Mouse (Mus musculus) heart, adult 2 months (tissue): ENCODE data around the gene Anxa9. TPM values are rescaled to one million over a fixed set of nuclear protein-coding genes. Genes with fewer than 3 reads are reported as not detected.

Source experiments
- DNase-seq, 2 experiments: peaks; one replicate each; pipeline ENCODE4 v3.0.0; 2021
- H3K27ac ChIP-seq: fragments of 200-600 bp; 2 replicates; pipeline ENCODE4 v1.8.1; 2022
- H3K27me3 ChIP-seq: fragments of 200-500 bp; 2 replicates; pipeline ENCODE4 v1.6.1; 2012; ENCODE audit warnings: mild to moderate bottlenecking, low read length, inconsistent platforms, mixed read lengths; ENCODE audit not compliant: control insufficient read depth, insufficient read depth
- H3K36me3 ChIP-seq: fragments of 200-500 bp; 2 replicates; pipeline ENCODE4 v1.6.1; 2012; ENCODE audit warnings: low read length, inconsistent platforms; ENCODE audit not compliant: control insufficient read depth, insufficient read depth
- H3K4me1 ChIP-seq: fragments of 200-500 bp; 2 replicates; pipeline ENCODE4 v1.6.1; 2011; ENCODE audit warnings: low read length; ENCODE audit not compliant: control insufficient read depth, insufficient read depth
- H3K4me3 ChIP-seq: fragments of 200-600 bp; 2 replicates; pipeline ENCODE4 v1.8.1; 2022
- H3K79me2 ChIP-seq: fragments of 200-500 bp; replicated peaks from 2 replicates; pipeline ENCODE4 v1.6.1; 2012; ENCODE audit warnings: mild to moderate bottlenecking, inconsistent platforms, low read length, moderate library complexity, mixed read lengths; ENCODE audit not compliant: control insufficient read depth, insufficient read depth
- H3K9ac ChIP-seq: fragments of 200-500 bp; 2 replicates; pipeline ENCODE4 v1.6.1; 2012; ENCODE audit warnings: low read depth, mild to moderate bottlenecking, control low read depth, inconsistent platforms, low read length, mixed read lengths
- CTCF ChIP-seq: fragments of 200-600 bp; IDR thresholded peaks from 2 replicates; pipeline ENCODE4 v1.8.1; 2022; ENCODE audit warnings: antibody characterized with exemption, mild to moderate bottlenecking, moderate library complexity
- EP300 ChIP-seq: fragments of 200-500 bp; IDR thresholded peaks from 2 replicates; pipeline ENCODE4 v1.6.1; 2011; ENCODE audit warnings: low read depth, low read length, control low read depth; ENCODE audit not compliant: insufficient read depth
- POLR2A ChIP-seq: fragments of 200-500 bp; IDR thresholded peaks from 2 replicates; pipeline ENCODE4 v1.6.1; 2011; ENCODE audit warnings: mild to moderate bottlenecking, low read depth, low read length, control low read depth; ENCODE audit not compliant: insufficient read depth
- WGBS: fragments of 180-500 bp; shearing (Covaris S2); methylation state at CpG from one replicate; pipeline ENCODE4 v1.1.7; 2018; 5-methylcytosine and 5-hydroxymethylcytosine counted together
- intact Hi-C: fragments of 180-260 bp; cut with DNase I; formaldehyde crosslinking; loops from one replicate; pipeline ENCODE4 v1.15.1; 2025
- polyA plus RNA-seq: library from polyadenylated mRNA; depleted of rRNA; stranded (reverse); fragments of >200 nt; gene quantifications from 2 replicates; pipeline ENCODE4 v1.2.3, GENCODE M21; 2012
- total RNA-seq, 2 experiments: library from RNA; stranded (reverse); gene quantifications; 2 replicates each; pipeline ENCODE4 v1.2.3; 2021

Anxa9 gene
- total and polyA plus RNA-seq, 3 experiments: 0.59 to 1.1 (median 0.68) TPM

- H3K9ac ChIP-seq: no peak overlapping the region
- H3K27ac ChIP-seq: no peak overlapping the region
- H3K79me2 ChIP-seq: no peaks in the 10 kb centered on the region
- DNase-seq: no peak
- H3K27me3 ChIP-seq: no peaks in the 10 kb centered on the region
- no peaks in the 10 kb centered on the region for H3K36me3 ChIP-seq
- H3K4me3 ChIP-seq: no peak overlapping the region
- no peak for TF ChIP-seq POLR2A
- TF ChIP-seq CTCF: no peak
- 67% methylated on average over 6 of the region's 6 CpGs for WGBS
- intact Hi-C loops: no loop called here
- peaks cover 2% of the 10 kb centered on the region; the same call in 1 of the 2 replicates for H3K4me1 ChIP-seq
Measured at GRCm38 (mm10) chr3:95290156-95290555, 16.8 kb downstream of the Anxa9 start.

GRCm38 (mm10) chr3:95289419-95289818 is 17.6 kb downstream of the Anxa9 start:
- intact Hi-C loops: no loop called here
- DNase-seq: no peak
- H3K36me3 ChIP-seq: no peaks in the 10 kb centered on the region

GRCm38 (mm10) chr3:95287541-95287940 is 19.4 kb downstream of the Anxa9 start:
- intact Hi-C loops: no loop called here
- H3K27me3 ChIP-seq: no peaks in the 10 kb centered on the region
- H3K9ac ChIP-seq: no peak overlapping the region
- DNase-seq: no peak
- no peak overlapping the region for H3K27ac ChIP-seq
- no peak for TF ChIP-seq CTCF
- H3K36me3 ChIP-seq: no peaks in the 10 kb centered on the region
- H3K4me3 ChIP-seq: no peak overlapping the region
- H3K4me1 ChIP-seq: peaks cover 3% of the 10 kb centered on the region
- 78% methylated on average over 3 of the region's 3 CpGs for WGBS
- no peaks in the 10 kb centered on the region for H3K79me2 ChIP-seq

More at GRCm38 (mm10) chr3:95289419-95289818, 17.6 kb downstream of the Anxa9 start:
- TF ChIP-seq POLR2A (no peak), CTCF (no peak), EP300 (no peak)
- Histone ChIP-seq H3K9ac (no peak overlapping the region), H3K4me1 (peaks cover 2% of the 10 kb centered on the region; the same call in 1 of the 2 replicates), H3K79me2 (no peaks in the 10 kb centered on the region), H3K4me3 (no peak overlapping the region), H3K27ac (no peak overlapping the region), H3K27me3 (no peaks in the 10 kb centered on the region)
- WGBS: 83% methylated on average over 4 of the region's 4 CpGs

GRCm38 (mm10) chr3:95286510-95286909 is 20.5 kb downstream of the Anxa9 start:
- DNase-seq: peak in 1 of 2 experiments; percentile 43
- TF ChIP-seq EP300 (no peak), POLR2A (peak; percentile 47; the same call in 1 of the 2 replicates)
- WGBS: 37% methylated on average over 7 of the region's 7 CpGs

GRCm38 (mm10) chr3:95286011-95286410 is 21.0 kb downstream of the Anxa9 start:
- Histone ChIP-seq H3K27ac (peak overlapping the region; percentile 41), H3K9ac (peak overlapping the region; percentile 19), H3K27me3 (no peaks in the 10 kb centered on the region), H3K4me1 (peaks cover 3% of the 10 kb centered on the region), H3K79me2 (no peaks in the 10 kb centered on the region), H3K4me3 (no peak overlapping the region), H3K36me3 (no peaks in the 10 kb centered on the region)
- TF ChIP-seq CTCF: no peak
- TF ChIP-seq POLR2A: no peak
- TF ChIP-seq EP300: no peak
- 71% methylated on average over 5 of the region's 5 CpGs for WGBS
- DNase-seq: no peak
- intact Hi-C loops: no loop called here

More at GRCm38 (mm10) chr3:95286510-95286909, 20.5 kb downstream of the Anxa9 start:
- no peaks in the 10 kb centered on the region for H3K36me3 ChIP-seq
- H3K27ac ChIP-seq: peak overlapping the region; percentile 41
- no peaks in the 10 kb centered on the region for H3K79me2 ChIP-seq
- no peaks in the 10 kb centered on the region for H3K27me3 ChIP-seq
- intact Hi-C loops: no loop called here
- H3K4me1 ChIP-seq: peaks cover 3% of the 10 kb centered on the region
- H3K9ac ChIP-seq: peak overlapping the region; percentile 19
- no peak overlapping the region for H3K4me3 ChIP-seq

- Histone ChIP-seq H3K4me1 (peaks cover 3% of the 10 kb centered on the region), H3K9ac (no peak overlapping the region), H3K79me2 (no peaks in the 10 kb centered on the region), H3K36me3 (no peaks in the 10 kb centered on the region), H3K4me3 (no peak overlapping the region), H3K27me3 (no peaks in the 10 kb centered on the region), H3K27ac (no peak overlapping the region; the same call in 1 of the 2 replicates)
- TF ChIP-seq CTCF: no peak
- no peak for TF ChIP-seq POLR2A
- TF ChIP-seq EP300: no peak
- DNase-seq: no peak
- intact Hi-C loops: no loop called here
- WGBS: 90% methylated on average over 5 of the region's 5 CpGs
Measured at GRCm38 (mm10) chr3:95285390-95285789, 21.6 kb downstream of the Anxa9 start.
